Mouse (Mus musculus): ENCODE measurements at regions not wholly inside any gene's neighbourhood (a gene's known extent, or its start where the extent isn't known, plus 50 kb on each side); places are given as distances from the start of the nearest gene placed in this dataset.

DNA sequence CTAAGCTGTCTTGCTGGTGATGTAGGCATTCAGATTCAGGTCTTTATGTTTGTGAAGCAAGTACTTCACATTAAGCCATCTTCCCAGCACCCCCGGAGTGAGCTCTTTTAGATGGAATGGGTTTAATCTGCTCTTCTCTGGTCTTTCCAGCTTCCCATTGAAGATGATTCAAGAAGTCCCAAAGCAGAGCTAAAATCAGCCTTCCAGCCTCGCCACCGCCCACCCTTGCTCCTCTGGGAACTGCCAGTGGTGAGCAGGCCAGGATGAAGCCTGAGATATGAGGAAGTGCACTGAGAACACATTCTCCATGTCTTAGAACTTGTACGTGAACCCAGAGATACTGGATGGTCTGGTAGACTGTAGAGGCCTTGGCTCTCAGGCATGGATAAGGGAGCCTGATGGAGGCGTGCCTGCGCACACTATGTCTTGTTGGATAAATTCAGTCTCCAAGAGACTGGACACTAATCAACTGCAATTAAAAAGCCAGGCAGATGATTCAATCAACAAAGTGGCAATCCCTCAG is 51.3 kb upstream of the Mrtfb start:
- Histone ChIP-seq H3K9ac (replicated peaks) (no peak overlapping the region), H3K4me2 (ENCODE audit: low read depth, low read length) (no peak overlapping the region), H3K36me3 (replicated peaks; ENCODE audit: insufficient read depth, low read length) (no peaks in the 10 kb centered on the region), H3K4me1 (ENCODE audit: insufficient read depth) (peaks cover 6% of the 10 kb centered on the region), H3K27me3 (ENCODE audit: insufficient read depth, low read length) (no peaks in the 10 kb centered on the region), H3K4me3 (ENCODE audit: low read depth, low read length) (no peak overlapping the region), H3K9me3 (ENCODE audit: low read length) (no peaks in the 10 kb centered on the region), H3K27ac (ENCODE audit: low read depth) (peak overlapping the region; percentile 89)
- WGBS (ENCODE audit: insufficient replicate concordance): 79% methylated on average over 6 of the region's 6 CpGs
- DNase-seq: no peak
- ATAC-seq: no peak
- TF ChIP-seq CTCF (IDR thresholded peaks at IDR 0.05; ENCODE audit: low read depth) (no peak), EP300 (IDR thresholded peaks at IDR 0.05; ENCODE audit: low read depth) (no peak)

DNA sequence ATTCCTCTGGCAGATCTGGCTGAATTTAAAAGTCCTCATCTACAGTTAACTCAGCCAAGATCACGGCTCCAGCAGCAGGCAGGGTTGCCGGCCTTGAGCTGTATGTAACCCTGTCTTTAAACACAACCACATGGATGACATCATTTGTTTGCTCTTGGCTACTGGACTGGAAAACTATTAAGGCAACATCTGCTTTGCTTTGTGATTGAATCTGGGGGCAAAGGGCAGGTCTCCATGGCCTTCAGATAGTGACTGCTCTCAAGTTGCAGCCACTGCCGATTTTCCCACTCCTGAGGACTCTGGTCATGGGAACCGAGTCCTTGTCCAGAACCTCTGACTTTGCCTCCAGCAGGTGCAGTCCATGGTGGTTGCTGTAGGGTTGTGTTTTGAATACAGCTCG is 50.4 kb upstream of the Mrtfb start:
- Histone ChIP-seq H3K4me2 (ENCODE audit: low read depth, low read length) (no peak overlapping the region), H3K27ac (ENCODE audit: low read depth) (peak overlapping the region; percentile 89), H3K9me3 (ENCODE audit: low read length) (no peaks in the 10 kb centered on the region), H3K36me3 (replicated peaks; ENCODE audit: insufficient read depth, low read length) (no peaks in the 10 kb centered on the region), H3K4me3 (ENCODE audit: low read depth, low read length) (no peak overlapping the region), H3K9ac (replicated peaks) (no peak overlapping the region), H3K27me3 (ENCODE audit: insufficient read depth, low read length) (no peaks in the 10 kb centered on the region), H3K4me1 (ENCODE audit: insufficient read depth) (peaks cover 6% of the 10 kb centered on the region)
- peak; percentile 46 for DNase-seq
- no peak for TF ChIP-seq CTCF (IDR thresholded peaks at IDR 0.05; ENCODE audit: low read depth)
- TF ChIP-seq EP300 (IDR thresholded peaks at IDR 0.05; ENCODE audit: low read depth): peak; percentile 48
- 55% methylated on average over 5 of the region's 5 CpGs for WGBS (ENCODE audit: insufficient replicate concordance)
- peak; percentile 94 for ATAC-seq

Data from liver, postnatal 0 days (tissue).